Mouse (Mus musculus): ENCODE measurements at regions not wholly inside any gene's neighbourhood (a gene's known extent, or its start where the extent isn't known, plus 50 kb on each side); places are given as distances from the start of the nearest gene placed in this dataset.

- TF ChIP-seq CTCF (IDR thresholded peaks at IDR 0.05; ENCODE audit: insufficient read depth, low read length) (no peak), POLR2A (IDR thresholded peaks at IDR 0.05; ENCODE audit: borderline replicate concordance, extremely low read depth, low read depth, low read length) (no peak)
These were observed 228.3 kb upstream of the 4930535I16Rik start for GRCm38 (mm10) chr4:124146135-124146534.

Data from lung, adult 2 months (tissue).